In the genomic region with DNA sequence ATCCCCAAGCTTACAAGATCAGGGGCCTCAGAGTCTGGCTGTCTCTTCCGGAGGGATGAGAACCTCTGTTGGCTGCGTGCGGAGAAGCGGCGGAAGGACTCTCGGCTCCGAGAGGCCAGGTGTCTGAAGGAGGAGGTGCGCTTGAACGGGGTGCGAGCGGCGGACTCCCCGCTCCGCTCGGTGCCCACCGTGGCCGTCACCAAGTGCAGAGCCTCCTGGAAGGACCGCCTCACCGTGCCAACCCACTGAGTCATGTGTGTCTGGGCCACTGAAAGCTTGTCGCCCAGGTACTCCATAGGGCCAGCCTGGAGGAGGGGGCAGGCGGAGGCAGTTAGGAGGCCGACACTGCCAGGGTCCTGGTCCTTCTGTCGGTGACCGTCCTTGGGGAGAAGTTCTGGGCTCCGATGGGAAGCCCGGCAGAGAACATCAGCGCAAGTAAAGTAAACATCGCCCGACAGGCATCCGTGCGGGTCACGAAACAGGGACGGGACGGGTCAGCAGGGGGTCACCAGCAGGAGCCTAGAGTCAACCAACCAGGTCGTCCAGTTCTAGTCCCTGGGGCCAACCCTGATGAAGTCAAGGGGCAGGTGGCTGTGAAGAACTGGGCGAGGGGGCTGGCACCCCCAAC, we compare ENCODE assay signal across 8 mouse cellular contexts. TPM values are rescaled to one million over a fixed set of nuclear protein-coding genes. Genes with fewer than 3 reads are reported as not detected.
DNase-seq lines count a peak whose midpoint lies in the region; ATAC-seq lines count a peak whose summit lies in the region.

No protein-coding gene starts in this region.

- H3K9me3 ChIP-seq in forebrain, embryonic 15.5 days = no peaks in the 10 kb centered on the region
- no peaks in the 10 kb centered on the region for H3K9me3 ChIP-seq in liver, embryonic 12.5 days (replicated peaks)
- no peaks in the 10 kb centered on the region for H3K9me3 ChIP-seq in neural tube, embryonic 15.5 days (replicated peaks)

- peak overlapping the region; percentile 55 for H3K4me3 ChIP-seq in forebrain, embryonic 15.5 days
- H3K4me3 ChIP-seq in liver, embryonic 12.5 days = peak overlapping the region; percentile 54
- H3K4me3 ChIP-seq in neural tube, embryonic 15.5 days (replicated peaks) = peak overlapping the region; percentile 52

- intact Hi-C loops in gastrocnemius, postnatal 14 days (cut with DNase I; ENCODE audit: low total_unique reads) = no loop called here

- peak overlapping the region; percentile 60 for H3K27ac ChIP-seq in forebrain, embryonic 15.5 days (replicated peaks)
- H3K27ac ChIP-seq in liver, embryonic 12.5 days = 0 out of 2 replicates have a peak overlapping the region, but pooled peaks have one; percentile 43
- peak overlapping the region; percentile 67 for H3K27ac ChIP-seq in neural tube, embryonic 15.5 days (replicated peaks)

- H3K4me2 ChIP-seq in forebrain, embryonic 15.5 days (replicated peaks) = peak overlapping the region; percentile 99
- peak overlapping the region; percentile 78 for H3K4me2 ChIP-seq in liver, embryonic 12.5 days
- H3K4me2 ChIP-seq in neural tube, embryonic 15.5 days = peak overlapping the region; percentile 94

- H3K27me3 ChIP-seq in forebrain, embryonic 15.5 days = no peaks in the 10 kb centered on the region
- peaks cover 33% of the 10 kb centered on the region for H3K27me3 ChIP-seq in liver, embryonic 12.5 days (replicated peaks)
- H3K27me3 ChIP-seq in neural tube, embryonic 15.5 days (replicated peaks) = peaks cover 15% of the 10 kb centered on the region; the same call in 1 of the 2 replicates

- DNase-seq in gastrocnemius, postnatal 14 days = peak; percentile 34
- no peak for DNase-seq in gastrocnemius, postnatal 10 days
- DNase-seq in B cell, adult 2 months = peak; percentile 24
- no peak for DNase-seq in embryo, embryonic 10.5 days (ENCODE audit: low spot score)
- no peak for DNase-seq in cerebellum, postnatal 36 days

- WGBS in forebrain, embryonic 15.5 days = 10% methylated on average over 36 of the region's 36 CpGs
- 12% methylated on average over 36 of the region's 36 CpGs for WGBS in liver, embryonic 12.5 days (ENCODE audit: insufficient replicate concordance)
- 14% methylated on average over 36 of the region's 36 CpGs for WGBS in neural tube, embryonic 15.5 days

- no peak for ATAC-seq in forebrain, embryonic 15.5 days (replicated peaks)
- ATAC-seq in liver, embryonic 12.5 days = peak; percentile 28; the same call in 1 of the 2 replicates
- ATAC-seq in neural tube, embryonic 15.5 days (ENCODE audit: low FRiP score) = no peak

- H3K9ac ChIP-seq in forebrain, embryonic 15.5 days (replicated peaks) = peak overlapping the region; percentile 61
- H3K9ac ChIP-seq in liver, embryonic 12.5 days = peak overlapping the region; percentile 62; the same call in 1 of the 2 replicates
- peak overlapping the region; percentile 74 for H3K9ac ChIP-seq in neural tube, embryonic 15.5 days (replicated peaks)

- no peaks in the 10 kb centered on the region for H3K36me3 ChIP-seq in forebrain, embryonic 15.5 days
- 0 out of 2 replicates have a peak, but pooled peaks cover 3% of the 10 kb centered on the region for H3K36me3 ChIP-seq in liver, embryonic 12.5 days
- no peaks in the 10 kb centered on the region for H3K36me3 ChIP-seq in neural tube, embryonic 15.5 days

- H3K4me1 ChIP-seq in forebrain, embryonic 15.5 days = peaks cover 30% of the 10 kb centered on the region
- H3K4me1 ChIP-seq in liver, embryonic 12.5 days = peaks cover 49% of the 10 kb centered on the region
- peaks cover 49% of the 10 kb centered on the region for H3K4me1 ChIP-seq in neural tube, embryonic 15.5 days

RNA-seq across cellular contexts. Expression of a gene that starts 56.4 kb away (rescaled TPM):
- 1 to 10 TPM in 1 of 2 experiments, under 1 TPM in 1; 0.94 to 2.0 TPM for total RNA-seq in gastrocnemius, postnatal 14 days (2021)
- total RNA-seq in gastrocnemius, postnatal 10 days (2021) = 1 to 10 TPM in 1 of 2 experiments, under 1 TPM in 1; 0.68 to 2.0 TPM
- polyA plus RNA-seq in forebrain, embryonic 15.5 days (2015; fragmentation: Nextera tagmentation; extraction: Ambion mirVana) = 0.73 and 0.80 TPM in 2 replicates
- polyA plus RNA-seq in liver, embryonic 12.5 days (2016; fragmentation: Nextera tagmentation; extraction: Ambion mirVana) = not detected in 2 replicates
- 1.2 and 1.5 TPM in 2 replicates for polyA plus RNA-seq in neural tube, embryonic 15.5 days (2015; fragmentation: Nextera tagmentation; extraction: Ambion mirVana)

Comparison
In these comparisons a context has a peak if more than half of its experiments do, and no peak if none do; other contexts are left out.
1. DNase-seq: peak in gastrocnemius, postnatal 14 days (single experiment) and B cell, adult 2 months (2 of 2); none in gastrocnemius, postnatal 10 days (single experiment), embryo, embryonic 10.5 days (single experiment) and cerebellum, postnatal 36 days (0 of 2).
2. Peak in every context shown above with its lines, with median percentiles within 50 percentile points of each other: H3K27ac ChIP-seq, H3K4me2 ChIP-seq, H3K4me3 ChIP-seq and H3K9ac ChIP-seq.